Mouse (Mus musculus) cerebellum, adult 2 months (tissue): ENCODE measurements at regions not wholly inside any gene's neighbourhood (a gene's known extent, or its start where the extent isn't known, plus 50 kb on each side); places are given as distances from the start of the nearest gene placed in this dataset.

Experiments
- CTCF ChIP-seq: fragments of 200-500 bp; IDR thresholded peaks from 2 replicates; pipeline ENCODE4 v1.5.1; 2011; ENCODE audit warnings: low read depth, mild to moderate bottlenecking, control low read depth, low read length, moderate library complexity, borderline replicate concordance; ENCODE audit not compliant: insufficient read depth
- POLR2A ChIP-seq: fragments of 200-500 bp; IDR thresholded peaks from 2 replicates; pipeline ENCODE4 v1.6.1; 2011; ENCODE audit warnings: low read length, control low read depth, borderline replicate concordance; ENCODE audit not compliant: insufficient read depth

DNA sequence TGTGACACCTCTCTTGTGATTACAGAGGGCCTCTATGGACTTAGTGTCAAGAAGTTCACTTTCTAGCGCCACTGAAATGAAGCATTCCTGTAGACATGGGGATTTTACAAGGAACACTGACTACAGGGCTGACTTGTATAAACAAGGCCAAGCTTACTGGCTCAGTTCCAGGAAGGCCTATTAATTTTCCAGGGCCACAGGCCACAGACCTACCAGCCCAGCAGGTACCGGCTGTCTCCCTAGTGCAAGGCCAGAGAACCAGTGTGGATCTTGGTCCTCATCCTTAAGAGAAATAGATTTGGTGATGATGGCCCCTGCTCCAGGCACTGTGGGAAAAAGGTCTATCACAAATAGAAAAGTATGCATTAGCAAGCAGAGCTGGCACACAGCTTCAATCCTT, 359.4 kb downstream of the Hs3st3b1 start:
- no peak for TF ChIP-seq CTCF
- TF ChIP-seq POLR2A, result no peak
